Mouse (Mus musculus) heart, adult 2 months (tissue): Measurements from ENCODE around the gene AB124611.
"Not testable (repeated sequence)": the region's sequence is repeated elsewhere in the genome, so short reads cannot be mapped to it uniquely, and the experiment has no call there.

ENCODE experiments used
- CTCF ChIP-seq: fragments of 200-600 bp; IDR thresholded peaks from 2 replicates; pipeline ENCODE4 v1.8.1; 2022; ENCODE audit warnings: antibody characterized with exemption, mild to moderate bottlenecking, moderate library complexity
- EP300 ChIP-seq: fragments of 200-500 bp; IDR thresholded peaks from 2 replicates; pipeline ENCODE4 v1.6.1; 2011; ENCODE audit warnings: low read depth, low read length, control low read depth; ENCODE audit not compliant: insufficient read depth
- POLR2A ChIP-seq: fragments of 200-500 bp; IDR thresholded peaks from 2 replicates; pipeline ENCODE4 v1.6.1; 2011; ENCODE audit warnings: mild to moderate bottlenecking, low read depth, low read length, control low read depth; ENCODE audit not compliant: insufficient read depth

DNA sequence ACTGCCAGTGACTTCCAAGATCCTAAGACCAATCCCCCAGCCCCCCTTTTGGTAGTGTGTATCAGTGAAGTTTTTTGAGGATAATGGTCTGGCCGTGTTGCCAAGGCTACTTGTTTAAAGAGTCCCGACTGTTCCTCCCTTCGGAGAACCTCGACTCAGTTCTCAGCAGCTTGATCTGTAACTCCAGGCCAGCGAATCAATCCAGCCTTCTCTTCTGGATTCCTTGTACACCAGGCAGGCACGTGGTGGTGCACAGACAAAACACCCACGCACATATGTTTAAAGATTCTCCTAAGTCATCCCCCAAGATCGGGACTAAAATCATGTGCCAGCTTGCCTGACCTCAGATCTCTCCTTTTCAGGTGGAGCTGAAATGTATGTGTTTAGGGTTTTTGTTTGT is 68.4 kb downstream of the AB124611 start:
- not testable (repeated sequence) for TF ChIP-seq CTCF, POLR2A, EP300
